Comparison of ENCODE assay signal across 12 mouse cellular contexts in the genomic region with DNA sequence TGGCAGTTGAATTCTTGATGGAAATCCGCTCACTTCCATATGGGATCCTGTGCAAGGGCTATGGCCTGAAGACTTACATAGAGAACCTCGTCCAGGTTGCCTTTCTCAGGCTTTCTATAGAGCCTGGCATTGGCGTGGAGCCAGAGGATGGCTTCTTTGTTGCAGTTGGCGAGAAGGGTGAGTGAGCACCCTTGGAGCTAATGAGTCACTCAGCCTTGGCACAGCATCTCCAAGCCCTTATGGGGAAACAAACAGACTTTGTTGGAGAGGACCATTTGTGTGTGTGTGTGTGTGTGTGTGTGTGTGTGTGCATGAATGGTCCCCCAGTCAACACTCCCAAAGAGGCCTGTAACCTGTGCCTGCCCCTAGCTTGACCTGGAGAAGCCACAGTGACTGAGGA. TPM values are rescaled to one million over a fixed set of nuclear protein-coding genes. Genes with fewer than 3 reads are reported as not detected.
DNase-seq lines count a peak whose midpoint lies in the region; TF ChIP-seq lines count a peak whose summit lies in the region.
"Had no signal": no experiment of that assay in that cellular context is flagged by ENCODE, and none has a peak within 500 bp of the region (broad histone marks: within the 10 kb centered on the region; RNA-seq: fewer than 3 reads in every experiment).

No protein-coding gene starts in this region.

- H3K27me3 ChIP-seq in cerebellum, adult 2 months (ENCODE audit: control insufficient read depth, insufficient read depth, low read length) = no peaks in the 10 kb centered on the region
- H3K27me3 ChIP-seq: hindbrain, embryonic 15.5 days; liver, embryonic 15.5 days had no signal

- no peak overlapping the region for H3K27ac ChIP-seq in cerebellum, adult 2 months (ENCODE audit: insufficient read depth, low read length)
- H3K27ac ChIP-seq in layer of hippocampus, adult 2 months = no peak overlapping the region
- H3K27ac ChIP-seq: hindbrain, embryonic 15.5 days; liver, embryonic 15.5 days had no signal

- 35% methylated on average over 4 of the region's 4 CpGs for WGBS in cerebellum, adult 2 months

- peaks cover 18% of the 10 kb centered on the region for H3K4me1 ChIP-seq in cerebellum, adult 2 months (ENCODE audit: control insufficient read depth, insufficient read depth, low read length)
- H3K4me1 ChIP-seq: liver, embryonic 15.5 days had no signal

- no peak for TF ChIP-seq POLR2A in cerebellum, adult 2 months (IDR thresholded peaks at IDR 0.05; ENCODE audit: borderline replicate concordance, insufficient read depth, low read length)

- peak; percentile 48 for DNase-seq in ovary, adult 18-20 months (ENCODE audit: low spot score)
- DNase-seq in ovary, postnatal 14 days (ENCODE audit: low spot score) = no peak
- DNase-seq in adrenal gland, adult 2 months = peak; percentile 85
- DNase-seq in cerebellum, adult 2 months = peak; percentile 73 to 88
- DNase-seq in kidney, postnatal 25 days = peak; percentile 70 to 80
- DNase-seq in embryo, embryonic 10.5 days (ENCODE audit: low spot score) = no peak
- no peak for DNase-seq in right cerebral cortex, postnatal 36 days (ENCODE audit: low spot score in 2 of 2)
- no peak for DNase-seq in layer of hippocampus, adult 2 months (ENCODE audit: low spot score in 2 of 2)
- DNase-seq: spleen, adult 18-20 months; thymus, postnatal 36 days had no signal

- H3K4me3 ChIP-seq in cerebellum, adult 2 months (replicated peaks; ENCODE audit: insufficient read depth, low read depth, low read length) = no peak overlapping the region
- no peak overlapping the region for H3K4me3 ChIP-seq in layer of hippocampus, adult 2 months
- H3K4me3 ChIP-seq: hindbrain, embryonic 15.5 days; liver, embryonic 15.5 days had no signal

- TF ChIP-seq CTCF in cerebellum, adult 2 months (IDR thresholded peaks at IDR 0.05; ENCODE audit: borderline replicate concordance, insufficient read depth, low read depth, low read length) = no peak
- no peak for TF ChIP-seq CTCF in layer of hippocampus, adult 2 months (conservative IDR thresholded peaks at IDR 0.05)

RNA-seq across cellular contexts. Expression of a gene that starts 57.0 kb away (rescaled TPM):
- 10 to 100 TPM; 20.8 to 23.7 TPM for total RNA-seq in adrenal gland, adult 2 months (2021)
- polyA plus RNA-seq in adrenal gland, adult 2 months (2012; rRNA removed) = 13.0 and 15.7 TPM in 2 replicates
- 22.6 and 24.2 TPM in 2 replicates for polyA plus RNA-seq in cerebellum, adult 2 months (2012; rRNA removed)
- 10 to 100 TPM; 18.9 to 19.9 TPM for total RNA-seq in layer of hippocampus, adult 2 months (2021)

Comparison
In these comparisons a context has a peak if more than half of its experiments do, and no peak if none do; other contexts are left out.
1. DNase-seq: peak in ovary, adult 18-20 months (single experiment), adrenal gland, adult 2 months (single experiment), cerebellum, adult 2 months (2 of 2) and kidney, postnatal 25 days (2 of 2); none in ovary, postnatal 14 days (single experiment), embryo, embryonic 10.5 days (single experiment), right cerebral cortex, postnatal 36 days (0 of 2) and layer of hippocampus, adult 2 months (0 of 2).